Mouse (Mus musculus): Measurements from ENCODE around the gene Mau2. TPM values are rescaled to one million over a fixed set of nuclear protein-coding genes. Genes with fewer than 3 reads are reported as not detected.
A peak's percentile ranks its signal among the peaks of the same experiment; 100 is the strongest.

Mau2 gene
- polyA plus RNA-seq, 1 experiment from 2014 or later = 45.8 TPM

DNA sequence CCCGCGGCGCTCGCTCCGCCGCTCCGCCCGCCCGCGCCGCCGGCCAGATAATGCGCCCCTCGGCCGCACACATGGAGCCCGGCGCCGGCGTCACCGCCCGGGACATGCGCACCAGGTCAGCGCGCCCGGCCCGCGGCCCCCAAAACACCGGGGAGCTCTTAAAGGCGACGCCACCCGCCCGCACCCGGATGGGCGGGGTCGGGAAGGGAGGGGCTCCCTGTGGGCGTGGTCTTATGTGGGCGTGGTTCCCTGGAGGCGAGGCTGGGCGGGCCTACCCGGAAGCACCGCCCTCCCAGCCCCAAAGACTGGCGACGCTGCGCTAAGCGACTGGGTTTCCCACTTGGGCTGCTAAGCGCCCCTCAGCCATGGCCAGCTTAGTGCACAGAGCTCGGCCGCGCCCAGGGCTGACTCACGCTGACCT is 68.3 kb downstream of the Mau2 start:
- DNase-seq (ENCODE audit: low spot score) (peak; percentile 94), ATAC-seq (ENCODE audit: low read depth) (peak; percentile 94)
- 0% methylated on average over 11 of the region's 50 CpGs for WGBS
- Histone ChIP-seq H3K9ac (ENCODE audit: low read depth, low read length) (peak overlapping the region; percentile 87), H3K36me3 (ENCODE audit: control insufficient read depth, insufficient read depth, low read length) (no peaks in the 10 kb centered on the region), H3K4me2 (ENCODE audit: low read depth, low read length) (peak overlapping the region; percentile 59), H3K9me3 (ENCODE audit: control insufficient read depth, low read length) (no peaks in the 10 kb centered on the region), H3K4me1 (ENCODE audit: control insufficient read depth, insufficient read depth, low read length) (peaks cover 26% of the 10 kb centered on the region), H3K27me3 (replicated peaks; ENCODE audit: control insufficient read depth, insufficient read depth, low read length) (no peaks in the 10 kb centered on the region), H3K4me3 (ENCODE audit: low read depth, low read length) (peak overlapping the region; percentile 95), H3K27ac (replicated peaks; ENCODE audit: low read depth, low read length) (peak overlapping the region; percentile 72)

DNA sequence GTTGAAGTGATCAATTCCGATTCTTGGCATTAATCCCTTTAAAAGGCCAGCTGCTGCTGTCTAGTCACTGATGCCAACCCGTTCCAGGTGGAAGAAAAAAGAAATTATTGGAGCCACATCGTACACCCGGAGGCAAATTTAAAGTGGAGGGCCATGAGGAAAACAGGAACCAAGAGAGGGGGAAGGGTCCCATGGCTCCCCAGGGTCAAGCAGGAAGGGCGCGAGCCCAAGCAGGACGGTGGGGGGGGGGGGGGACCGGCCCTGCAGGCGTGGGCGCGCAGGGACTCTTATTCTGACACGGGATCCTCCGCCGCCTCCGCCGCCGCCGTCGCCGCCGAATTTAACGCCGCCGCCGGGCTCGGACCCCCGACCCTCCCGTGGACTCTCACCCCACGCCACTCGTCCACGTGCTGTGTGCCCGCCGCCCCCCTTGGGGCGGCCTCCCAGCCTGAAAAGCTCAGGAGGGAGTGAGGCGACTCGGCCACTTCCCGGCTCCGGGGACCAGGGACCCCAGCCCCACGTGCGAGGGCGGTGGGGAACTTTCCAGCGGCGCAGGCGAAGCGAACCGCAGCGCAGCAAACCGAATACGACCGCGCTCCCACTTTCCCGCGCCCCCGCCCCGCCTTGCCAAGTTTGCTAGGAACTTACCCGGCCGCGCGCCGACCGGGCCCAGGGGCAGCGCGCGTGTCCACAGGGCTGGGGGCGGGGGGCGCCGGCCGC is 68.9 kb downstream of the Mau2 start:
- ATAC-seq (ENCODE audit: low read depth) (peak; percentile 16), DNase-seq (ENCODE audit: low spot score) (peak; percentile 30)
- H3K9me3 ChIP-seq (ENCODE audit: control insufficient read depth, low read length) = no peaks in the 10 kb centered on the region
- peaks cover 26% of the 10 kb centered on the region for H3K4me1 ChIP-seq (ENCODE audit: control insufficient read depth, insufficient read depth, low read length)
- H3K36me3 ChIP-seq (ENCODE audit: control insufficient read depth, insufficient read depth, low read length) = no peaks in the 10 kb centered on the region
- peak overlapping the region; percentile 59 for H3K4me2 ChIP-seq (ENCODE audit: low read depth, low read length)
- no peaks in the 10 kb centered on the region for H3K27me3 ChIP-seq (replicated peaks; ENCODE audit: control insufficient read depth, insufficient read depth, low read length)
- WGBS = 0% methylated on average over 5 of the region's 68 CpGs
- H3K4me3 ChIP-seq (ENCODE audit: low read depth, low read length) = peak overlapping the region; percentile 95
- peak overlapping the region; percentile 87 for H3K9ac ChIP-seq (ENCODE audit: low read depth, low read length)
- peak overlapping the region; percentile 72 for H3K27ac ChIP-seq (replicated peaks; ENCODE audit: low read depth, low read length)

DNA sequence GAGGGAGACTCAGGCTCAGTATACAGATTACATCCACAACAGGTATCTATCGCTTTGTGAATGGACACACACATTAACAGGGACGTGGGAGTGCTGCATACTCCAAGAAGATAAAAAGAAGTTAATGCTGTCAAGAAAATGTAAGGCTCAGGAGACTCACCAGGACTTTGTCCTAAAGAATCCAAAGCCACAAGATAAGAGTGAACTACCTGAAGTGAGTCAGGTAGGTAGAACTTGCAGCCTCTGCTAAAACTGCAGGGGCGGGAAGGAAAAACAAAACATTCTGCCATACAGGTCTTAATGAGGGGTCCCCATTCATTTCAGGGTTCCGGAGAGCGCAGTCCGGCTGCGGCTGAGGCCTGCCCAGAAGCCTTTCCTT is 69.5 kb downstream of the Mau2 start:
- Histone ChIP-seq H3K4me3 (ENCODE audit: low read depth, low read length) (peak overlapping the region; percentile 95), H3K9ac (ENCODE audit: low read depth, low read length) (peak overlapping the region; percentile 87), H3K4me2 (ENCODE audit: low read depth, low read length) (peak overlapping the region; percentile 59), H3K9me3 (ENCODE audit: control insufficient read depth, low read length) (no peaks in the 10 kb centered on the region), H3K4me1 (ENCODE audit: control insufficient read depth, insufficient read depth, low read length) (peaks cover 26% of the 10 kb centered on the region), H3K36me3 (ENCODE audit: control insufficient read depth, insufficient read depth, low read length) (no peaks in the 10 kb centered on the region), H3K27me3 (replicated peaks; ENCODE audit: control insufficient read depth, insufficient read depth, low read length) (no peaks in the 10 kb centered on the region), H3K27ac (replicated peaks; ENCODE audit: low read depth, low read length) (no peak overlapping the region)
- no peak for ATAC-seq (ENCODE audit: low read depth)
- WGBS = 9% methylated on average over 7 of the region's 7 CpGs
- no peak for DNase-seq (ENCODE audit: low spot score)

DNA sequence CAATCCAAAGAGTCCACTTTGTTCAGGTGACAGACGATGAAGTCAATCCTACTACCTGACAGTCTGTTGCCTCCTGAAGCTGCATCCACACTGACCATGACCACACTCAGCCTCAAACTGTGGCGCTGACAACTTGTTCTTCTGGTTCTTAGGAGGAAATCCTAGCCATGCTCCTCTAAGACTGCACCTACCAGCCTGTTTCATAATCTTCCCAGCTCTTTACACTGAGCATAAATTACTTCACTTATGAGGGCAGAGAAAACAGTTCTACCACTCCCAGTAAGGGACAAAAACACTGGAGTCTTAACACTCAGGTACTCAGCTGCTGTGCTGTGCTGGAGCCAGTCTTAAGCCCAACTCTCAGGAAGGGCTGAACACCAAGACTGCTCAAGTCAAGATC is 71.7 kb downstream of the Mau2 start:
- Histone ChIP-seq H3K4me1 (ENCODE audit: control insufficient read depth, insufficient read depth, low read length) (peaks cover 26% of the 10 kb centered on the region), H3K27me3 (replicated peaks; ENCODE audit: control insufficient read depth, insufficient read depth, low read length) (no peaks in the 10 kb centered on the region), H3K36me3 (ENCODE audit: control insufficient read depth, insufficient read depth, low read length) (no peaks in the 10 kb centered on the region), H3K4me3 (ENCODE audit: low read depth, low read length) (no peak overlapping the region), H3K27ac (replicated peaks; ENCODE audit: low read depth, low read length) (no peak overlapping the region), H3K9me3 (ENCODE audit: control insufficient read depth, low read length) (no peaks in the 10 kb centered on the region), H3K9ac (ENCODE audit: low read depth, low read length) (no peak overlapping the region), H3K4me2 (ENCODE audit: low read depth, low read length) (no peak overlapping the region)
- WGBS = 79% methylated on average over 2 of the region's 2 CpGs
- ATAC-seq (ENCODE audit: low read depth) (no peak), DNase-seq (ENCODE audit: low spot score) (no peak)

DNA sequence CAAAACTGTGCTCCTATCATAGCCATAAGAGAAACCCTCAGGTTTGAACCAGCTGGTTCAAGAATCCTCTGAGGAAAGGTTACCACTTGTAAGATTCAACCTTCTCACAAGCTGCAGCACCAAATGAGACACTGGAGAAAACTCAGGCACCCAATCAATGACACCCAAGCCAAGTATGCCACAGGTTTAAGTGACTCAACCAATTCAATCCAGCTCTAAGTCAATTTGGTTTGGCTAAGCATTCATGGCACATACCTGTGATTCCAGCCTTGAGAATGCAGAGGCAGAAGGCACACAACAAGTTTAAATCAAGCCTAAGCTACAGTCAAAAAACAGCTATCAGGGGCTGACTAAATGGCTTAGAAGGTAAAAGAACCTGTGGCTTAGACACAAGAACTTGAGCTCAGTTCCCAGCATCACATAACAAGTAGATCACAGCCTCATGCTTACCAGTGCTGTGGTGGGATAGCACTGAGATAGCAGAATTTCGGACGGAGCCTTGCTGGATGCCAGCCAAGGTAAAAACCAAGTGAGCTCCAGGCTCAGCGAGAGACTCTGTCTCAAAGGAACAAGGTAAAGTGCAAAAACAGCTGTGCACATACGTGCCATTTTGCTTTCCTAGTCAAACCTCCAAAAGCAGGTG is 75.1 kb downstream of the Mau2 start:
- 66% methylated on average over 4 of the region's 4 CpGs for WGBS

More for the DNA sequence above, 75.1 kb downstream of the Mau2 start:
- peaks cover 15% of the 10 kb centered on the region for H3K4me1 ChIP-seq (ENCODE audit: control insufficient read depth, insufficient read depth, low read length)
- no peak overlapping the region for H3K9ac ChIP-seq (ENCODE audit: low read depth, low read length)
- DNase-seq (ENCODE audit: low spot score) (no peak), ATAC-seq (ENCODE audit: low read depth) (no peak)
- no peak overlapping the region for H3K27ac ChIP-seq (replicated peaks; ENCODE audit: low read depth, low read length)
- H3K9me3 ChIP-seq (ENCODE audit: control insufficient read depth, low read length) = no peaks in the 10 kb centered on the region
- no peaks in the 10 kb centered on the region for H3K27me3 ChIP-seq (replicated peaks; ENCODE audit: control insufficient read depth, insufficient read depth, low read length)
- H3K36me3 ChIP-seq (ENCODE audit: control insufficient read depth, insufficient read depth, low read length) = 0 out of 2 replicates have a peak, but pooled peaks cover 3% of the 10 kb centered on the region
- H3K4me2 ChIP-seq (ENCODE audit: low read depth, low read length) = no peak overlapping the region
- H3K4me3 ChIP-seq (ENCODE audit: low read depth, low read length) = no peak overlapping the region

Other genes with a start within 250 kb of the Mau2 start
- 7.0 and 8.6 TPM in 2 replicates for gene Gmip, start 234.1 kb downstream of the Mau2 start, polyA plus RNA-seq (2014; fragmentation: Nextera tagmentation; extraction: Ambion mirVana)
- 0.86 and 0.92 TPM in 2 replicates for gene Lpar2, start 220.3 kb downstream of the Mau2 start, polyA plus RNA-seq (2014; fragmentation: Nextera tagmentation; extraction: Ambion mirVana)
- 8.4 and 9.0 TPM in 2 replicates for gene Pbx4, start 210.2 kb downstream of the Mau2 start, polyA plus RNA-seq (2014; fragmentation: Nextera tagmentation; extraction: Ambion mirVana)
- gene Cilp2, start 155.0 kb downstream of the Mau2 start, polyA plus RNA-seq (2014; fragmentation: Nextera tagmentation; extraction: Ambion mirVana) = 1.1 and 1.3 TPM in 2 replicates
- 2.5 and 3.1 TPM in 2 replicates for gene Tssk6, start 140.6 kb downstream of the Mau2 start, polyA plus RNA-seq (2014; fragmentation: Nextera tagmentation; extraction: Ambion mirVana)
- 185 and 201 TPM in 2 replicates for gene Ndufa13, start 140.2 kb downstream of the Mau2 start, polyA plus RNA-seq (2014; fragmentation: Nextera tagmentation; extraction: Ambion mirVana)
- gene Yjefn3, start 140.0 kb downstream of the Mau2 start, polyA plus RNA-seq (2014; fragmentation: Nextera tagmentation; extraction: Ambion mirVana) = 3.6 and 3.8 TPM in 2 replicates
- 49.4 and 50.4 TPM in 2 replicates for gene Gatad2a, start 46.4 kb downstream of the Mau2 start, polyA plus RNA-seq (2014; fragmentation: Nextera tagmentation; extraction: Ambion mirVana)
- 25.1 and 33.5 TPM in 2 replicates for gene Sugp1, start 79 bp upstream of the Mau2 start, polyA plus RNA-seq (2014; fragmentation: Nextera tagmentation; extraction: Ambion mirVana)
- gene Tm6sf2, start 30.2 kb upstream of the Mau2 start, polyA plus RNA-seq (2014; fragmentation: Nextera tagmentation; extraction: Ambion mirVana) = 0.47 and 1.1 TPM in 2 replicates
- 0.34 and 0.53 TPM in 2 replicates for gene Hapln4, start 40.7 kb upstream of the Mau2 start, polyA plus RNA-seq (2014; fragmentation: Nextera tagmentation; extraction: Ambion mirVana)
- gene Ncan, start 78.1 kb upstream of the Mau2 start, polyA plus RNA-seq (2014; fragmentation: Nextera tagmentation; extraction: Ambion mirVana) = 1.1 and 1.2 TPM in 2 replicates
- gene Nr2c2ap, start 88.6 kb upstream of the Mau2 start, polyA plus RNA-seq (2014; fragmentation: Nextera tagmentation; extraction: Ambion mirVana) = 18.7 and 20.4 TPM in 2 replicates
- gene Rfxank, start 96.4 kb upstream of the Mau2 start, polyA plus RNA-seq (2014; fragmentation: Nextera tagmentation; extraction: Ambion mirVana) = 13.0 and 17.1 TPM in 2 replicates
- 45.1 and 54.0 TPM in 2 replicates for gene Borcs8, start 96.8 kb upstream of the Mau2 start, polyA plus RNA-seq (2014; fragmentation: Nextera tagmentation; extraction: Ambion mirVana)
- gene Mef2b, start 97.0 kb upstream of the Mau2 start, polyA plus RNA-seq (2014; fragmentation: Nextera tagmentation; extraction: Ambion mirVana) = 4.9 and 5.1 TPM in 2 replicates
- 46.4 and 55.2 TPM in 2 replicates for gene Tmem161a, start 129.6 kb upstream of the Mau2 start, polyA plus RNA-seq (2014; fragmentation: Nextera tagmentation; extraction: Ambion mirVana)
- 4.0 and 5.4 TPM in 2 replicates for gene Slc25a42, start 169.6 kb upstream of the Mau2 start, polyA plus RNA-seq (2014; fragmentation: Nextera tagmentation; extraction: Ambion mirVana)
- 27.1 and 32.7 TPM in 2 replicates for gene Sugp2, start 191.5 kb upstream of the Mau2 start, polyA plus RNA-seq (2014; fragmentation: Nextera tagmentation; extraction: Ambion mirVana)
- gene Armc6, start 191.7 kb upstream of the Mau2 start, polyA plus RNA-seq (2014; fragmentation: Nextera tagmentation; extraction: Ambion mirVana) = 28.8 and 33.4 TPM in 2 replicates
- gene Homer3, start 240.1 kb upstream of the Mau2 start, polyA plus RNA-seq (2014; fragmentation: Nextera tagmentation; extraction: Ambion mirVana) = 26.8 and 37.3 TPM in 2 replicates

Data from embryonic facial prominence, embryonic 14.5 days (tissue).